Mouse (Mus musculus) heart, postnatal 0 days (tissue): ENCODE measurements around the gene Vac14. TPM values are rescaled to one million over a fixed set of nuclear protein-coding genes. Genes with fewer than 3 reads are reported as not detected.

Experiments
- ATAC-seq: fragments of 200-750 bp; cut with Nextera tagmentation; 2 replicates; pipeline ENCODE4 v1.8.0; 2017; ENCODE audit warnings: low read depth, moderate number of reproducible peaks, moderate library complexity; ENCODE audit not compliant: insufficient read depth
- DNase-seq: peaks from one replicate; pipeline ENCODE4 v3.0.0-alpha.2; 2016; ENCODE audit warnings: low spot score
- H3K27ac ChIP-seq: fragments of 300-500 bp; sonication (generic); 2 replicates; pipeline ENCODE4 v1.5.1; 2014; ENCODE audit warnings: low read depth, mild to moderate bottlenecking
- H3K27me3 ChIP-seq: fragments of 300-500 bp; sonication (generic); 2 replicates; pipeline ENCODE4 v1.6.1; 2014; ENCODE audit warnings: low read length, mixed read lengths; ENCODE audit not compliant: control insufficient read depth, insufficient read depth
- H3K36me3 ChIP-seq: fragments of 300-500 bp; sonication (generic); replicated peaks from 2 replicates; pipeline ENCODE4 v1.6.1; 2014; ENCODE audit warnings: low read length, mixed read lengths; ENCODE audit not compliant: control insufficient read depth, insufficient read depth
- H3K4me1 ChIP-seq: fragments of 300-500 bp; sonication (generic); 2 replicates; pipeline ENCODE4 v1.6.1; 2014; ENCODE audit warnings: antibody characterized with exemption; ENCODE audit not compliant: control insufficient read depth, insufficient read depth
- H3K4me2 ChIP-seq: fragments of 300-500 bp; sonication (generic); 2 replicates; pipeline ENCODE4 v1.6.1; 2014; ENCODE audit warnings: low read depth, mild to moderate bottlenecking, low read length, moderate library complexity
- H3K4me3 ChIP-seq: fragments of 300-500 bp; sonication (generic); 2 replicates; pipeline ENCODE4 v1.5.1; 2014; ENCODE audit warnings: low read depth, low read length
- H3K9ac ChIP-seq: fragments of 300-500 bp; sonication (generic); replicated peaks from 2 replicates; pipeline ENCODE4 v1.6.1; 2014; ENCODE audit warnings: low read depth, low read length, mixed read lengths
- H3K9me3 ChIP-seq: fragments of 300-500 bp; sonication (generic); replicated peaks from 2 replicates; pipeline ENCODE4 v1.6.1; 2016; ENCODE audit warnings: low read length; ENCODE audit not compliant: control insufficient read depth
- CTCF ChIP-seq: IDR thresholded peaks from 2 replicates; pipeline ENCODE4 v1.5.1; 2016; ENCODE audit warnings: antibody characterized with exemption, control low read depth, low read depth
- EP300 ChIP-seq: IDR thresholded peaks from 2 replicates; pipeline ENCODE4 v1.6.1; 2016; ENCODE audit warnings: antibody characterized with exemption, low read depth
- WGBS: fragments of 180-500 bp; shearing (Covaris S2); extraction: QIAGEN DNeasy Blood & Tissue Kit; methylation state at CpG from one replicate; pipeline ENCODE4 v1.1.7; 2014; 5-methylcytosine and 5-hydroxymethylcytosine counted together
- polyA plus RNA-seq: library from polyadenylated mRNA; unstranded; fragments of >200 nt; fragmentation: Nextera tagmentation; extraction: Ambion mirVana; gene quantifications from 2 replicates; pipeline ENCODE4 v1.2.1, GENCODE M21; 2015
- total RNA-seq: library from RNA; depleted of rRNA; stranded (reverse); fragments of >200 nt; gene quantifications from 2 replicates; pipeline ENCODE4 v1.2.3, GENCODE M21; 2014; ENCODE audit warnings: low replicate concordance

Vac14 gene
- total and polyA plus RNA-seq, 2 experiments from 2014 or later: 10.3 to 13.6 TPM

- Histone ChIP-seq H3K4me2 (no peak overlapping the region), H3K4me3 (no peak overlapping the region), H3K9ac (0 out of 2 replicates have a peak overlapping the region, but pooled peaks have one; percentile 7), H3K9me3 (no peaks in the 10 kb centered on the region), H3K4me1 (peaks cover 38% of the 10 kb centered on the region), H3K36me3 (no peaks in the 10 kb centered on the region), H3K27ac (peak overlapping the region; percentile 81), H3K27me3 (no peaks in the 10 kb centered on the region)
- ATAC-seq: no peak
- TF ChIP-seq CTCF: no peak
- no peak for TF ChIP-seq EP300
- WGBS: 57% methylated on average over 6 of the region's 6 CpGs
- DNase-seq: no peak
Measured at GRCm38 (mm10) chr8:110671309-110671708, 52.9 kb downstream of the Vac14 start.

GRCm38 (mm10) chr8:110672133-110672532 is 53.7 kb downstream of the Vac14 start:
- H3K9me3 ChIP-seq: no peaks in the 10 kb centered on the region
- H3K4me1 ChIP-seq: peaks cover 45% of the 10 kb centered on the region
- H3K4me3 ChIP-seq: no peak overlapping the region
- H3K4me2 ChIP-seq: no peak overlapping the region
- DNase-seq (no peak), ATAC-seq (peak; percentile 16; the same call in 1 of the 2 replicates)
- H3K27me3 ChIP-seq: no peaks in the 10 kb centered on the region
- no peak overlapping the region for H3K9ac ChIP-seq
- peak overlapping the region; percentile 81 for H3K27ac ChIP-seq
- no peaks in the 10 kb centered on the region for H3K36me3 ChIP-seq
- TF ChIP-seq CTCF (no peak), EP300 (peak; percentile 66; the same call in 1 of the 2 replicates)
- 75% methylated on average over 2 of the region's 2 CpGs for WGBS

- Histone ChIP-seq H3K36me3 (no peaks in the 10 kb centered on the region), H3K9me3 (no peaks in the 10 kb centered on the region), H3K4me3 (no peak overlapping the region), H3K9ac (no peak overlapping the region), H3K4me2 (no peak overlapping the region), H3K4me1 (peaks cover 49% of the 10 kb centered on the region), H3K27ac (peak overlapping the region; percentile 63; the same call in 1 of the 2 replicates), H3K27me3 (no peaks in the 10 kb centered on the region)
- TF ChIP-seq EP300 (no peak), CTCF (no peak)
- WGBS: 58% methylated on average over 2 of the region's 2 CpGs
- no peak for ATAC-seq
- no peak for DNase-seq
Measured at GRCm38 (mm10) chr8:110673168-110673567, 54.8 kb downstream of the Vac14 start.

GRCm38 (mm10) chr8:110674589-110674988 is 56.2 kb downstream of the Vac14 start:
- Histone ChIP-seq H3K36me3 (no peaks in the 10 kb centered on the region), H3K4me3 (no peak overlapping the region), H3K27ac (no peak overlapping the region), H3K27me3 (no peaks in the 10 kb centered on the region), H3K4me1 (peaks cover 41% of the 10 kb centered on the region), H3K9me3 (no peaks in the 10 kb centered on the region), H3K4me2 (no peak overlapping the region), H3K9ac (no peak overlapping the region)
- no peak for ATAC-seq
- TF ChIP-seq CTCF (no peak), EP300 (no peak)
- DNase-seq: no peak
- WGBS: 83% methylated on average over 1 of the region's 1 CpGs

GRCm38 (mm10) chr8:110676702-110677101 is 58.3 kb downstream of the Vac14 start:
- Histone ChIP-seq H3K27me3 (no peaks in the 10 kb centered on the region), H3K36me3 (no peaks in the 10 kb centered on the region), H3K4me2 (no peak overlapping the region), H3K9me3 (no peaks in the 10 kb centered on the region), H3K27ac (peak overlapping the region; percentile 83), H3K4me1 (peaks cover 20% of the 10 kb centered on the region), H3K4me3 (no peak overlapping the region), H3K9ac (no peak overlapping the region)
- TF ChIP-seq EP300: 0 out of 2 replicates have a peak, but pooled peaks have one; percentile 38
- no peak for TF ChIP-seq CTCF
- peak; percentile 79 for DNase-seq
- WGBS: 30% methylated on average over 5 of the region's 5 CpGs
- peak; percentile 79 for ATAC-seq

- Histone ChIP-seq H3K9ac (no peak overlapping the region), H3K27ac (peak overlapping the region; percentile 83), H3K4me2 (no peak overlapping the region), H3K4me1 (peaks cover 17% of the 10 kb centered on the region; the same call in 1 of the 2 replicates), H3K27me3 (no peaks in the 10 kb centered on the region), H3K9me3 (no peaks in the 10 kb centered on the region), H3K4me3 (no peak overlapping the region), H3K36me3 (no peaks in the 10 kb centered on the region)
- TF ChIP-seq EP300: no peak
- no peak for TF ChIP-seq CTCF
- WGBS: 85% methylated on average over 5 of the region's 5 CpGs
- ATAC-seq (no peak), DNase-seq (no peak)
Measured at GRCm38 (mm10) chr8:110677174-110677660, 58.8 kb downstream of the Vac14 start.
